Mouse (Mus musculus): Measurements from ENCODE around the gene Pot1a. TPM values are rescaled to one million over a fixed set of nuclear protein-coding genes. Genes with fewer than 3 reads are reported as not detected.
A peak's percentile ranks its signal among the peaks of the same experiment; 100 is the strongest.

Pot1a gene
- total RNA-seq (2021), result 10 to 100 TPM; 16.2 to 18.9 TPM
- long read RNA-seq, experiment 1, partial matches to known transcripts, result 0 of 7 reads
- long read RNA-seq, experiment 1, other reads (novel, unspliced or antisense), result 2 of 7 reads
- long read RNA-seq, experiment 2, partial matches to known transcripts, result 3 of 7 reads
- long read RNA-seq, experiment 2, other reads (novel, unspliced or antisense), result 2 of 7 reads

DNA sequence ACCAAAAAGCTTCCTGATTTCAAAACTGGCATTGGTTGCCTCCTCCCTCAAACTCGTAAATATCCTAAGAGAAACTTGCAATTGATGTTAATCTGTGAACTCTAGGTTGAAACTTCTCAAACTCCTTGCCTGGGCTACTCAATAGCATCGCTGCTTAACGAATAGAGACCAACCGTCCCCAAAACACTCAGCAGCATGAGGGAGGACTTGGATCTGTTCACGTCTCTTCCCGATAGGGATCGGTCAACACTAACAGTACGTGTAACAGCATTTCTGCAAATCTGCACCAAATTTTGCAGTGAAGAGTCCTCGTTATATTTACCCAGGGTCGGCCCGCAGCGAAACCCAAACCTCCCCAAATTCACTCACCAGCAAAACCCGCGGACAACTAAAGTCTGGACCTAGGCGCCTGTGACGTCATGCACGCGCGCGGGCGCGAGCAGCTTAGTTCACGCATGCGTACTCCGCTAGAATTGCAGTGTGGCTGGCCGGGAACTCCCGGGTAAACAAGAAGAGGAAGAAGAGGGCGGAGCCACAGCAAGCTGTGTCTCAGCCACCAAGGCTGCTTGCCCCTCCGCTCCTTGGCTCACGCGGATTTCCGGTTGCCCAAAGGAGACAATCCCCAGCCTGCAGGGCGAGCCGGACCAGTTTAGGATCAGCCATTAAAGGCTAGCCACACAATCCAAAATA, at the start of gene Pot1a:
TSS of gene Pot1a (minus strand) at position 441 of the 690 bp plus-strand sequence.
- Histone ChIP-seq H3K4me3 (peak within 1 kb of the TSS; percentile 68), H3K27ac (peak within 1 kb of the TSS; percentile 84)
- no peak for TF ChIP-seq CTCF (IDR thresholded peaks at IDR 0.05)
- intact Hi-C loops (cut with DNase I), result no loop called here
- peak; percentile 95 to 97 for DNase-seq (ENCODE audit: extremely low spot score in 1 of 2, low spot score in 2 of 2)

DNA sequence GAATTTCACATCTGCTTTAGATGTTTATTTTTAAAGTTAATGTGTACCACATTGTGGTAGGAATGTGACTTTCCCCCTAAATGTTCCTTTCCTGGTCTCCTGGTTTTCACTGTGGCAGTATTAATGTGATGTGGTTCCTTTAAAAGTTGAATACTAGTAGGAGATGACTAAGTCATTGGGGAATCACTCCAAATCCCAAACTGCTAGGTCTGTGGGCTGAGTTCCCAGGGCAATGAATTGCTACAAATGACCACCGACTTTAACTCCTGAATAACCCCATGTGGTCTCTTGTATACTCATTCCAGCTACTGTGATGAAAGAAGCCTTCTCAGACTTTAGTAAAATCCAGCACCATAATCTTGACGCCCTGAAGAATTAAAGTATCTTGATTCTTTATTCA, 27.2 kb upstream of the Pot1a start:
- Histone ChIP-seq H3K4me3 (no peak overlapping the region), H3K27ac (no peak overlapping the region)
- intact Hi-C loops (cut with DNase I), result no loop called here
- DNase-seq (ENCODE audit: extremely low spot score in 1 of 2, low spot score in 2 of 2), result no peak
- no peak for TF ChIP-seq CTCF (IDR thresholded peaks at IDR 0.05)

DNA sequence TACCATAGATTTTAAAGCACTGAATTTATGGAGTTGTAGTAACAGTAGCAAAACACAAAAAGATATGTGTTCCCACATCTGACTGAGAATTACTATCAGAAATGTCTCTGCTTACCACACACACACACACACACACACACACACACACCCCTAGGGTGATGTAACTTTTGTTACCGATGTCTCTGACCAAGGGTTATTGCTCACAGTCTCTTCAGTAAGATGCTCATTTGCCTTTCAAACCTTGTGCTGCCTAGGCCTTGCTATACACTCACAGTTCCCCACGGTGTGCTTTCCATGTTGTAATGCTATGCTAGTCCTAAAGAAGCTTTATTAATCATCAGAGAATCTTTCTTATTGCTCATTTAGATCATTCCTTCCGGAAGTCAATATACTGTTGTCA, 3.0 kb downstream of the Pot1a start:
- Histone ChIP-seq H3K27ac (no peak overlapping the region), H3K4me3 (no peak overlapping the region)
- TF ChIP-seq CTCF (IDR thresholded peaks at IDR 0.05), result no peak
- no peak for DNase-seq (ENCODE audit: extremely low spot score in 1 of 2, low spot score in 2 of 2)
- intact Hi-C loops (cut with DNase I), result no loop called here

DNA sequence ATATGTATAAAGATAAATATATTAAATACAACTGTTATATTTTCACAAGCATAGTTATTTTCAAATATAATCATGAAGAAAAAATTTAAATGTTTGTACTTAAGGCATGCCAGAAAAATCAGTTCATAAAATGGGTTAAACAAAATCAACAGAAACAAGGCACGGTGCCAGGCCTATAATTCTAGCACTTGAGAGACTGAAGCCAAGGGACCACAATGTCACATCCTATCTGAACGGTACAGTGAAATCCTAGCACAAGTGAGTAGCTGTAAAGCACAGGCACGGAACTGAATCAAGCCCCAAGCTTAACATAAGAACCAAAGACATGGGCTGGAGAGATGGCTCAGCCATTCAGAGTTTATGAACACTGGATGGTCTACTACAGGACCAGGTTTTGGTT, 6.8 kb downstream of the Pot1a start:
- intact Hi-C loops (cut with DNase I), result no loop called here
- DNase-seq (ENCODE audit: extremely low spot score in 1 of 2, low spot score in 2 of 2), result no peak

DNA sequence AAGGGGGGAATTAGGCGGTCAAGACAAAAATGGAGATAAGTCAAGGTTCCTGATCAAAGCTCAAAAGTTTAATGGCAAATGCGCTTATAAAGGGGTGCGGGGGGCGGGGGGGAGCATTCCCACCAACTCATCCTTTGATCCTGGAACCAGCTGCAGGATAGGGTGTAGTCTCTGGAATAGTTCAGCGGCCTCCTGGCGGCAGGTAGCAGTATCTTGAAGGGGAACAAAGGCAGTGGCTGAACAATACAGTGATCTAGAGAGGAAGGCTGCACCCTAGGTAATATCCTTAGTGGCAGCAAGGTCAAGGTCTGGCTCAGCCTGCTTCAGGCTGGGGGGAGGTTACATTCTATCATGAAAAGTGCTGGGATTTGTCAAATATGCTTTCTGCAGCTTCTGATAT, 7.8 kb downstream of the Pot1a start:
- no peak for DNase-seq (ENCODE audit: extremely low spot score in 1 of 2, low spot score in 2 of 2)
- no peak overlapping the region for H3K27ac ChIP-seq
- TF ChIP-seq CTCF (IDR thresholded peaks at IDR 0.05), result no peak; the same call in 1 of the 2 replicates
- H3K4me3 ChIP-seq, result no peak overlapping the region
- intact Hi-C loops (cut with DNase I), result no loop called here

More for the DNA sequence above, 6.8 kb downstream of the Pot1a start:
- no peak for TF ChIP-seq CTCF (IDR thresholded peaks at IDR 0.05)
- no peak overlapping the region for H3K27ac ChIP-seq
- no peak overlapping the region for H3K4me3 ChIP-seq

DNA sequence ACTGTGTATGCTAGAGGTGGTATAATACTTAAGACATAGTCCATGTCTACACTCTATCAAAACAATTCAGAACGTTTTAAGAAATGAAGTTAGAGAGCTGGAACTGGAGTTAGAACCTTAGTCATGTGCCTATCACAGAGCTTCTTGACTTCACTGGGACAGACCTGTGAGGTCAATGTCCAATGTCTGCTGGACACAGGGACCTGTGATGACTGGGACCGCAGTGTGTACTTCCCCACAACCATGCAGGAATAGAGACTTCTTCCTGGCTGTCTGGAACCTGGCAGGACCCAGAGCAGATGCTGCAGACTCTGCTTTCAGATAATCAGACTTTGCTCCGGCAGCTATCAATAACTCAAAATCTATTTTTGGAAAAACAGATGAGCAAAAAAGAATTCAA, 40.8 kb downstream of the Pot1a start:
- H3K27ac ChIP-seq, result no peak overlapping the region
- TF ChIP-seq CTCF (IDR thresholded peaks at IDR 0.05), result no peak
- DNase-seq (ENCODE audit: extremely low spot score in 1 of 2, low spot score in 2 of 2), result no peak
- intact Hi-C loops (cut with DNase I), result loop anchor here (5.0 kb wide), 1 partner anchor 746 kb away; no protein-coding TSS in a partner anchor
- H3K4me3 ChIP-seq, result no peak overlapping the region

DNA sequence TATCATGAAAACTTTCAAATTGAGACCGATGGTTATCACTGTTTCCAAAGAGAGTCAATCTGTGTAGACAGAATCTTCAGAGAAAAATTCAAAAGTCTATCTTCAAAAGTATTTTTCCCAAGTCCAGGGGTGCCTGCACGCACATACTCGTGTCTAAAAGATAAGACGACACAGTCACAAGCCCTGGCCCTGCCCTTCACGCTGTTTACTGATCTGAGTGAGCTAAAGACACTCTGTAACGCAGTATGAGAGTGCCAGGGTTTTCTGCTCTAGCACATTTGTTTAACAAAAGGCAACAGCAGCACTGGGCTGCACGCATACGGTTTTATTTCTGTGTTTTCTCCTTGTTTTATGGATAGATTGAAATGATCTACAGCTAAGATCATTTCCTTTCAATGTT, 41.5 kb downstream of the Pot1a start:
- intact Hi-C loops (cut with DNase I), result loop anchor here (2.0 to 5.0 kb wide), 2 partner anchors 745 to 1047 kb away; no protein-coding TSS in a partner anchor
- no peak overlapping the region for H3K27ac ChIP-seq
- no peak for DNase-seq (ENCODE audit: extremely low spot score in 1 of 2, low spot score in 2 of 2)
- no peak for TF ChIP-seq CTCF (IDR thresholded peaks at IDR 0.05)
- H3K4me3 ChIP-seq, result no peak overlapping the region

DNA sequence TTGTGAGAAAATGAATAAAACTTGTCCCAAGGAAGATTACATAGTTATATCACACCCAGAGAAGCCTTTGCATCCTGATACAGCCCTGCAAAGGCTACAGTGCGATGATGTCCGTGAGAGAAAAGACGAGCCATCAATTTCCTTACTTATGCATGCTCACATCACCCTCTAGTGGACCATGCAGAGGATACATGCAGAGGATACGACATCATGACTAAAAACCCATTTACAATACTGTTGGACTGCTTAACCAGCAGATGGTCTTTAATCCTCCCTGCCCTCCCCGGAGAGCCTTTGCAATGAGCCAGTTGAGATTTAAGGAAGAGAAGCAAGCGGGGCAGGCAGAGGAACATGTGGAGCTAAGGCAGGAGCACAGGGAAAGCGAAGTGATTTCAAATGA, 42.0 kb downstream of the Pot1a start:
- peak in 1 of 2 experiments; percentile 22 for DNase-seq (ENCODE audit: extremely low spot score in 1 of 2, low spot score in 2 of 2)
- no peak overlapping the region for H3K4me3 ChIP-seq
- TF ChIP-seq CTCF (IDR thresholded peaks at IDR 0.05), result peak; percentile 72
- intact Hi-C loops (cut with DNase I), result loop anchor here (2.0 to 5.0 kb wide), 2 partner anchors 745 to 1046 kb away; no protein-coding TSS in a partner anchor
- no peak overlapping the region for H3K27ac ChIP-seq

DNA sequence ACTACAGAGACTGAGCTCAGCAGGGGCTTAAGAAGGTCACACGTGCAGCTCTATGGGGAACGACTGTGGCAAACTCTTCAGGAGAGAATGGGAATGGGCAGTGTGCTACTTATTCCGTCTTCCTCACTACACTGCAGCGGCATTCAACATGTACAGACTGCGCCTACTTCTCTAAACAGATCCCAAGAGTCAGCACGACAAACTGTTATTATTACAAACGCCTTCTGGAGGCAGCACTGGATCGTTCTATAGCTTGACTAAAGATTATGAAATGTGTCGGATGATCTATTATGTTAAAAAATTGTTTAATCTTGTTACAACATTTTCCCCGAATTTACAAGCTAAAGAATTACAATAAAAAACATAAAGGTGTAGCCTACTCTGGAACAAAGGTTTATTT, 42.8 kb downstream of the Pot1a start:
- intact Hi-C loops (cut with DNase I), result loop anchor here (2.0 to 5.0 kb wide), 2 partner anchors 744 to 1045 kb away; no protein-coding TSS in a partner anchor
- DNase-seq (ENCODE audit: extremely low spot score in 1 of 2, low spot score in 2 of 2), result no peak
- H3K4me3 ChIP-seq, result no peak overlapping the region
- peak; percentile 22 for TF ChIP-seq CTCF (IDR thresholded peaks at IDR 0.05)
- H3K27ac ChIP-seq, result no peak overlapping the region

DNA sequence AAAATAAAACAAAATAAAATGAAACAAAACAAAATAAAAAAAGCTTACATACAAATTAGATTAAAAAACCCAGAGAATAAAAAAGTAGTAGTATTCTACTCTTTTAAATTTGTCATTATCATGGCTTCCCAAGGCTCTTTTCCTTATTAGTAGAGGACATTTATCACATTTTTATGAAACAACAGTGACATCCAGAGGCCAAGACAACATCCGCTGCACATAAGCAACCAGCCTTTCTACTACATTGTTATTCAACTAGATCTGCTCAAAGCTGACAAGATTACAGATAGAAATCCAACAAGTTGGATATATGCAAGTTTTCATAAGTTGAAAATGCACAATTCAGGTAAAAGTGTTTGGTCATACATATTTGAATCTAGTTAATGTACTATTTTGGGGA, 56.4 kb downstream of the Pot1a start:
- intact Hi-C loops (cut with DNase I), result loop anchor here (5.0 kb wide), 1 partner anchor 730 kb away; no protein-coding TSS in a partner anchor
- Histone ChIP-seq H3K4me3 (no peak overlapping the region), H3K27ac (no peak overlapping the region)
- no peak for DNase-seq (ENCODE audit: extremely low spot score in 1 of 2, low spot score in 2 of 2)
- peak; percentile 38 for TF ChIP-seq CTCF (IDR thresholded peaks at IDR 0.05)

DNA sequence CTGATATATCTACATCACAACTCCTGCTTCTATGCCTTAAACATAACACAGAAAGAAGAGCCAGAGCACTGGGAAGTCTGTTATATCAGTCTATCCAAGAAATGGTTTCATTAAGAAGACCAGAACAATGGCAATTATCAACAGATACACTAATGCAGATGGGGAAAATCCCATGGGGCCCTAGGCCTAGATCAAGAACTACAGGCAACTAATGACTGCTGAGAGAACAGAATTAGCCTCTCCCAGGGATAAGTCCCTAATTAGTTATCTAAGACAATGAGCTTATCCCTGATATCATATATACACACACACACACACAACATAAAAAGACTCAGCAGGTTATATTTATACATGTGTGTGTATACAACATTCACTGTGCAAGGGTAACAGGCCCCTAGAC, 72.5 kb downstream of the Pot1a start:
- no peak overlapping the region for H3K27ac ChIP-seq
- no peak for TF ChIP-seq CTCF (IDR thresholded peaks at IDR 0.05)
- DNase-seq (ENCODE audit: extremely low spot score in 1 of 2, low spot score in 2 of 2), result no peak
- no peak overlapping the region for H3K4me3 ChIP-seq
- intact Hi-C loops (cut with DNase I), result no loop called here

DNA sequence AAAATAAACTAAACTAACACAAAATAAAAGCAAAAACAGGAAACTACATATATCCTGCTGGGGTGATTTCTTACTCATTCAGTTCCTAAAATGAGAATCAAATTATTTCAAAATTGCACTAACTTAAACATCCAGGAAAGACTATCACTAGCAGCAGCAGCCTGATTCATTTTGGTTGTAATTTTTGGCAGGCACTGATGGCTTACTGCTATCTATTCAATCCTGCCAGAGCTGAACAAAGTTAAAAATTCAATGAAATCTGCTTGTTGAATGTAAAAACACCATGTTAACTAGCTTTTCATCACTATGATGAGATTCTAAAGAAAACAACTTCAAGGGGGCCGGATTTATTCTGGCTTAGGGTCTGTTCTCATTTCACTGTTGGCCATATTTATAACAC, 82.5 kb downstream of the Pot1a start:
- DNase-seq (ENCODE audit: extremely low spot score in 1 of 2, low spot score in 2 of 2), result no peak

More for the DNA sequence above, 82.5 kb downstream of the Pot1a start:
- H3K4me3 ChIP-seq, result no peak overlapping the region
- no peak for TF ChIP-seq CTCF (IDR thresholded peaks at IDR 0.05)
- intact Hi-C loops (cut with DNase I), result no loop called here
- H3K27ac ChIP-seq, result no peak overlapping the region

Measured in left cerebral cortex, adult 2 months (tissue).